Mouse (Mus musculus): ENCODE measurements at regions not wholly inside any gene's neighbourhood (a gene's known extent, or its start where the extent isn't known, plus 50 kb on each side); places are given as distances from the start of the nearest gene placed in this dataset.

DNA sequence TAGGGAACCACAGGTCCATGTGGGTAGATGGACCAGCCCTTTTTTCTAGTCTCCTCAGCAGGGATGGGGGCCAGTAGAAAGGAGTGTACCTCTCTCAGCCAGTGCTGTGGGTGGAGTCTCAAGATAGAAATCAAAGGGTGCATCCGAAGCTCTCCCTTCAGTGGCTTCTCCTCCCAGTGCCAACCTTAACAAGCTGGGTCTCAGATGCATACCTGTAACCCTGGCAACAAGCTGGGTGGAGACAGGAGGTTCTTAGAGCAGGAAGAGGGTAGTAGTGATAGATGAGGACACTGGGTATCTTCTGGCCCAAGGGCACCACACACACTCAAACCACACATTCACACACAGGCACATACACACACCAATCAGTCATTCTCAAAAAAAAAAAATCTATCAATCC is 113.7 kb upstream of the Fut8 start:
- TF ChIP-seq CTCF (IDR thresholded peaks at IDR 0.05; ENCODE audit: low read depth, low read length), result no peak
- no peak for TF ChIP-seq GATA1 (IDR thresholded peaks at IDR 0.05; ENCODE audit: borderline replicate concordance, low read length)
- no peak for TF ChIP-seq POLR2AphosphoS5 (IDR thresholded peaks at IDR 0.05; ENCODE audit: insufficient replicate concordance, low read depth, low read length)
- no peak for TF ChIP-seq TAL1 (conservative IDR thresholded peaks at IDR 0.05; ENCODE audit: low read depth, low read length)
